Mouse (Mus musculus) forebrain, embryonic 12.5 days (tissue): Measurements from ENCODE around the gene Gga3. TPM values are rescaled to one million over a fixed set of nuclear protein-coding genes. Genes with fewer than 3 reads are reported as not detected.

ENCODE experiments used
- ATAC-seq: fragments of 200-750 bp; cut with Nextera tagmentation; 2 replicates; pipeline ENCODE4 v1.8.0; 2017; ENCODE audit warnings: moderate TSS enrichment; ENCODE audit not compliant: low FRiP score
- H3K27ac ChIP-seq: fragments of 300-500 bp; sonication (generic); 2 replicates; pipeline ENCODE4 v1.5.1; 2016; ENCODE audit warnings: mild to moderate bottlenecking
- H3K27me3 ChIP-seq: fragments of 300-500 bp; sonication (generic); 2 replicates; pipeline ENCODE4 v1.6.1; 2016; ENCODE audit warnings: mild to moderate bottlenecking
- H3K36me3 ChIP-seq: fragments of 300-500 bp; sonication (generic); replicated peaks from 2 replicates; pipeline ENCODE4 v1.6.1; 2016; ENCODE audit warnings: mild to moderate bottlenecking
- H3K4me1 ChIP-seq: fragments of 300-500 bp; sonication (generic); 2 replicates; pipeline ENCODE4 v1.6.1; 2016
- H3K4me2 ChIP-seq: fragments of 300-500 bp; sonication (generic); 2 replicates; pipeline ENCODE4 v1.6.1; 2016; ENCODE audit warnings: mild to moderate bottlenecking, moderate library complexity
- H3K4me3 ChIP-seq: fragments of 300-500 bp; sonication (generic); replicated peaks from 2 replicates; pipeline ENCODE4 v1.5.1; 2016; ENCODE audit warnings: mild to moderate bottlenecking
- H3K9ac ChIP-seq: fragments of 300-500 bp; sonication (generic); 2 replicates; pipeline ENCODE4 v1.6.1; 2016; ENCODE audit warnings: mild to moderate bottlenecking
- H3K9me3 ChIP-seq: fragments of 300-500 bp; sonication (generic); 2 replicates; pipeline ENCODE4 v1.6.1; 2016
- WGBS: fragments of 180-500 bp; shearing (Covaris S2); methylation state at CpG from one replicate; pipeline ENCODE4 v1.1.7; 2016; 5-methylcytosine and 5-hydroxymethylcytosine counted together
- polyA plus RNA-seq: library from polyadenylated mRNA; unstranded; fragments of >200 nt; fragmentation: Nextera tagmentation; extraction: Ambion mirVana; gene quantifications from 2 replicates; pipeline ENCODE4 v1.2.1, GENCODE M21; 2016

Gga3 gene
- polyA plus RNA-seq, 1 experiment from 2014 or later: 32.3 TPM

- no peaks in the 10 kb centered on the region for H3K9me3 ChIP-seq
- H3K36me3 ChIP-seq: peaks cover 33% of the 10 kb centered on the region
- H3K27ac ChIP-seq: peak overlapping the region; percentile 100
- under 1% methylated on average over 72 of the region's 84 CpGs for WGBS
- peak overlapping the region; percentile 96 for H3K4me3 ChIP-seq
- peak; percentile 73 for ATAC-seq
- H3K9ac ChIP-seq: peak overlapping the region; percentile 98
- H3K4me1 ChIP-seq: peaks cover 15% of the 10 kb centered on the region
- peak overlapping the region; percentile 74 for H3K4me2 ChIP-seq
- H3K27me3 ChIP-seq: no peaks in the 10 kb centered on the region
These were observed 68.3 kb downstream of the Gga3 start for GRCm38 (mm10) chr11:115535401-115536037.

- peaks cover 15% of the 10 kb centered on the region for H3K4me1 ChIP-seq
- H3K9me3 ChIP-seq: no peaks in the 10 kb centered on the region
- peak overlapping the region; percentile 98 for H3K9ac ChIP-seq
- H3K27ac ChIP-seq: peak overlapping the region; percentile 100
- H3K27me3 ChIP-seq: no peaks in the 10 kb centered on the region
- WGBS: 10% methylated on average over 11 of the region's 11 CpGs
- peak overlapping the region; percentile 74 for H3K4me2 ChIP-seq
- no peak for ATAC-seq
- peak overlapping the region; percentile 96 for H3K4me3 ChIP-seq
- peaks cover 39% of the 10 kb centered on the region for H3K36me3 ChIP-seq
These were observed 69.0 kb downstream of the Gga3 start for GRCm38 (mm10) chr11:115534759-115535371.

Other genes starting within 250 kb of the Gga3 start
- gene Hid1, start 236.3 kb downstream of the Gga3 start, polyA plus RNA-seq: 33.7 and 36.4 TPM in 2 replicates
- gene Cdr2l, start 222.1 kb downstream of the Gga3 start, polyA plus RNA-seq: 28.3 and 29.6 TPM in 2 replicates
- 222 and 232 TPM in 2 replicates for gene Mrpl58, start 200.3 kb downstream of the Gga3 start, polyA plus RNA-seq
- gene Atp5h, start 184.1 kb downstream of the Gga3 start, polyA plus RNA-seq: 843 and 857 TPM in 2 replicates
- gene Kctd2, start 183.9 kb downstream of the Gga3 start, polyA plus RNA-seq: 23.9 and 29.8 TPM in 2 replicates
- gene Trim80, start 163.5 kb downstream of the Gga3 start, polyA plus RNA-seq: not detected in 2 replicates
- not detected in 2 replicates for gene Slc16a5, start 141.6 kb downstream of the Gga3 start, polyA plus RNA-seq
- gene Armc7, start 128.4 kb downstream of the Gga3 start, polyA plus RNA-seq: 10.9 and 11.0 TPM in 2 replicates
- 72.0 and 80.3 TPM in 2 replicates for gene Nt5c, start 112.2 kb downstream of the Gga3 start, polyA plus RNA-seq
- gene Jpt1, start 89.7 kb downstream of the Gga3 start, polyA plus RNA-seq: 1,151 and 1,196 TPM in 2 replicates
- gene Sumo2, start 67.8 kb downstream of the Gga3 start, polyA plus RNA-seq: 1,429 and 1,474 TPM in 2 replicates
- 194 and 199 TPM in 2 replicates for gene Nup85, start 39.6 kb downstream of the Gga3 start, polyA plus RNA-seq
- 87.4 and 89.5 TPM in 2 replicates for gene Mrps7, start 126 bp downstream of the Gga3 start, polyA plus RNA-seq
- 15.2 and 16.5 TPM in 2 replicates for gene Mif4gd, start 8.9 kb upstream of the Gga3 start, polyA plus RNA-seq
- gene Slc25a19, start 24.2 kb upstream of the Gga3 start, polyA plus RNA-seq: 28.4 and 29.7 TPM in 2 replicates
- 124 and 137 TPM in 2 replicates for gene Grb2, start 104.5 kb upstream of the Gga3 start, polyA plus RNA-seq
- 39.0 and 45.2 TPM in 2 replicates for gene Tmem94, start 161.4 kb upstream of the Gga3 start, polyA plus RNA-seq
- gene Caskin2, start 209.6 kb upstream of the Gga3 start, polyA plus RNA-seq: 15.5 and 19.5 TPM in 2 replicates
- 27.1 and 28.4 TPM in 2 replicates for gene Tsen54, start 210.7 kb upstream of the Gga3 start, polyA plus RNA-seq
- gene Llgl2, start 220.0 kb upstream of the Gga3 start, polyA plus RNA-seq: 2.4 and 2.7 TPM in 2 replicates